Comparison of ENCODE assay signal across 15 mouse cellular contexts in genomic region chr12:40584526-40585289, GRCm38 (mm10).
DNase-seq lines count a peak whose midpoint lies in the region; ATAC-seq lines count a peak whose summit lies in the region.
"Had no signal": no experiment of that assay in that cellular context is flagged by ENCODE, and none has a peak within 500 bp of the region (broad histone marks: within the 10 kb centered on the region; RNA-seq: fewer than 3 reads in every experiment).

No protein-coding gene starts in this region.

- 83% methylated on average over 7 of the region's 7 CpGs for WGBS in embryonic facial prominence, embryonic 10.5 days
- 77% methylated on average over 7 of the region's 7 CpGs for WGBS in hindbrain, embryonic 16.5 days

- peaks cover 14% of the 10 kb centered on the region for H3K4me1 ChIP-seq in embryonic facial prominence, embryonic 10.5 days
- H3K4me1 ChIP-seq in hindbrain, embryonic 16.5 days (ENCODE audit: control insufficient read depth, insufficient read depth, low read depth, low read length), result no peaks in the 10 kb centered on the region
- H3K4me1 ChIP-seq: forebrain, embryonic 13.5 days had no signal

- no peak overlapping the region for H3K4me3 ChIP-seq in embryonic facial prominence, embryonic 10.5 days
- no peak overlapping the region for H3K4me3 ChIP-seq in hindbrain, embryonic 16.5 days (ENCODE audit: low read length)
- H3K4me3 ChIP-seq: forebrain, embryonic 13.5 days; limb, embryonic 12.5 days; neural tube, embryonic 13.5 days had no signal

- H3K9me3 ChIP-seq in embryonic facial prominence, embryonic 10.5 days, result no peaks in the 10 kb centered on the region
- no peaks in the 10 kb centered on the region for H3K9me3 ChIP-seq in hindbrain, embryonic 16.5 days (ENCODE audit: control insufficient read depth, low read length)
- H3K9me3 ChIP-seq: forebrain, embryonic 13.5 days; limb, embryonic 12.5 days; neural tube, embryonic 13.5 days had no signal

- H3K36me3 ChIP-seq in embryonic facial prominence, embryonic 10.5 days (replicated peaks), result no peaks in the 10 kb centered on the region
- H3K36me3 ChIP-seq in hindbrain, embryonic 16.5 days (ENCODE audit: control insufficient read depth, insufficient read depth, low read length), result no peaks in the 10 kb centered on the region
- H3K36me3 ChIP-seq: limb, embryonic 12.5 days; neural tube, embryonic 13.5 days had no signal

- no peaks in the 10 kb centered on the region for H3K27me3 ChIP-seq in embryonic facial prominence, embryonic 10.5 days (replicated peaks; ENCODE audit: low read depth, poor library complexity, severe bottlenecking)
- no peaks in the 10 kb centered on the region for H3K27me3 ChIP-seq in hindbrain, embryonic 16.5 days (replicated peaks; ENCODE audit: control insufficient read depth, insufficient read depth, low read length)
- H3K27me3 ChIP-seq: forebrain, embryonic 13.5 days; limb, embryonic 12.5 days; neural tube, embryonic 13.5 days had no signal

- H3K4me2 ChIP-seq in hindbrain, embryonic 16.5 days (ENCODE audit: low read length), result no peak overlapping the region
- H3K4me2 ChIP-seq: forebrain, embryonic 13.5 days; heart, embryonic 11.5 days; hindbrain, embryonic 14.5 days; limb, embryonic 12.5 days; neural tube, embryonic 13.5 days had no signal

- no peak overlapping the region for H3K27ac ChIP-seq in embryonic facial prominence, embryonic 10.5 days (replicated peaks)
- H3K27ac ChIP-seq in hindbrain, embryonic 16.5 days (ENCODE audit: low read depth, low read length), result no peak overlapping the region
- H3K27ac ChIP-seq: forebrain, embryonic 13.5 days; hindbrain, embryonic 14.5 days; limb, embryonic 12.5 days; neural tube, embryonic 13.5 days had no signal

- no peak for DNase-seq in frontal cortex, postnatal 10 days (ENCODE audit: low spot score in 2 of 2)
- peak; percentile 41 for DNase-seq in lung, postnatal 36 days
- DNase-seq in lung, postnatal 14 days, result no peak
- DNase-seq in embryonic facial prominence, embryonic 10.5 days (ENCODE audit: low spot score), result no peak
- DNase-seq: gastrocnemius, postnatal 14 days; midbrain, embryonic 14.5 days had no signal

- ATAC-seq in frontal cortex, adult (ENCODE audit: low TSS enrichment), result 0 out of 2 replicates have a peak, but pooled peaks have one; percentile 13
- ATAC-seq in common myeloid progenitor, adult 5-6 weeks (replicated peaks; ENCODE audit: low read depth, poor library complexity, severe bottlenecking), result peak; percentile 63
- ATAC-seq in inflammation-experienced regulatory T-cells, adult 6 months, result no peak
- ATAC-seq in hindbrain, embryonic 16.5 days, result no peak
- ATAC-seq: forebrain, embryonic 13.5 days had no signal

- H3K9ac ChIP-seq in hindbrain, embryonic 16.5 days (ENCODE audit: low read depth, low read length), result no peak overlapping the region
- H3K9ac ChIP-seq: forebrain, embryonic 13.5 days; hindbrain, embryonic 14.5 days; limb, embryonic 12.5 days; neural tube, embryonic 13.5 days had no signal

Comparison
In these comparisons a context has a peak if more than half of its experiments do, and no peak if none do; other contexts are left out.
1. ATAC-seq: peak in frontal cortex, adult (single experiment) and common myeloid progenitor, adult 5-6 weeks (single experiment); none in inflammation-experienced regulatory T-cells, adult 6 months (single experiment) and hindbrain, embryonic 16.5 days (single experiment).